Mouse (Mus musculus): ENCODE results near the gene Efl1. TPM values are rescaled to one million over a fixed set of nuclear protein-coding genes. Genes with fewer than 3 reads are reported as not detected.

The Efl1 gene
- polyA plus RNA-seq, 1 experiment from 2014 or later: 22.7 TPM

- no peak for ATAC-seq (ENCODE audit: insufficient number of reproducible peaks, low FRiP score, low TSS enrichment, low read depth)
- Histone ChIP-seq H3K4me1 (peaks cover 9% of the 10 kb centered on the region), H3K4me3 (no peak overlapping the region), H3K4me2 (no peak overlapping the region), H3K9ac (no peak overlapping the region), H3K27me3 (no peaks in the 10 kb centered on the region), H3K36me3 (no peaks in the 10 kb centered on the region), H3K27ac (peak overlapping the region; percentile 59; the same call in 1 of the 2 replicates), H3K9me3 (no peaks in the 10 kb centered on the region)
- WGBS: 46% methylated on average over 11 of the region's 11 CpGs
These were observed 94.8 kb downstream of the Efl1 start for GRCm38 (mm10) chr7:82743116-82743765.

- 84% methylated on average over 18 of the region's 18 CpGs for WGBS
- H3K4me2 ChIP-seq: no peak overlapping the region
- ATAC-seq (ENCODE audit: insufficient number of reproducible peaks, low FRiP score, low TSS enrichment, low read depth): no peak
- H3K4me1 ChIP-seq: peaks cover 11% of the 10 kb centered on the region
- H3K9ac ChIP-seq: no peak overlapping the region
- H3K36me3 ChIP-seq: no peaks in the 10 kb centered on the region
- no peak overlapping the region for H3K4me3 ChIP-seq
- H3K9me3 ChIP-seq: no peaks in the 10 kb centered on the region
- no peaks in the 10 kb centered on the region for H3K27me3 ChIP-seq
- H3K27ac ChIP-seq: no peak overlapping the region
These were observed 95.8 kb downstream of the Efl1 start for GRCm38 (mm10) chr7:82744167-82744715.

DNA sequence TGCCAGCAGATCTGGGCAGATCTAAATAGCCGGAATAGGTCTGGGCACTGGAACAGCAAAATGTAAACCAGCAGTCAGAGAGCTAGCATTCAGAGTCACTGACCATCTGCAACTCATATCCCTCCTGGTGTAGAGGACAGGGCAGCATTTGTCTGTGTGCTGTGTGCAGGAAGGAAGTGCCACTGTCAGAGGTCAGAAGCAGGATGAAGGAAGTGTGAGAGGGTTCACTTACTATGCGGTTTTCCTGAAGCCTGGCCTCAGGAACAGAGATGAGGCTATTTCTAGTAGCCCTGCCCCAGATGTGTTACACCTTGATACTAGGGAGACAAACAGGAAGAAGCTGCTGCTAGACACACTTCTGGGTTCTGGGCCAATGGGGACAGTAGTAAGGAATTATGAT is 100.4 kb downstream of the Efl1 start:
- H3K9ac ChIP-seq: no peak overlapping the region
- no peak overlapping the region for H3K4me3 ChIP-seq
- ATAC-seq (ENCODE audit: insufficient number of reproducible peaks, low FRiP score, low TSS enrichment, low read depth): no peak
- H3K9me3 ChIP-seq: no peaks in the 10 kb centered on the region
- WGBS: 47% methylated on average over 2 of the region's 2 CpGs
- peaks cover 24% of the 10 kb centered on the region for H3K4me1 ChIP-seq
- no peak overlapping the region for H3K4me2 ChIP-seq
- H3K36me3 ChIP-seq: no peaks in the 10 kb centered on the region; the same call in 1 of the 2 replicates
- H3K27me3 ChIP-seq: no peaks in the 10 kb centered on the region
- no peak overlapping the region for H3K27ac ChIP-seq

DNA sequence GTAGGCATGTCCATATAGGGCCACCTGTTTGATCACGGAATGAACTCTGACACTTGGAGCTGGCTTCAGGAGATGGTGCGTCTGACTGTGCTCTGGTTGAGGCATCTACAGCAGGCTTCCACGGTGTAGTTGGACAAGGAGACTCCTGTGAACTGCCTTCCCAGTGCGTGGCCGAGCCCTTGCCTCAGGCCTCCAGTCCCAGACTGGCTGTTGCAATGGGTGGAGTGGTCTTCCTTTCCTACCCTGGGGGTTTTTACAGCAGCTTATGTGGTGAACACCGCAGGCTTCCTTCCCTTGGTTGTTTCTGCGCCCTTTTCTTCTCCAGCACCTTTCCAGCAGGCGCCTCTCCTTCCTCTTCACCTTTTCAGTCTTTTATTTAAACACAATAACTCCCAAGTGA is 100.8 kb downstream of the Efl1 start:
- WGBS: 78% methylated on average over 8 of the region's 8 CpGs
- H3K4me3 ChIP-seq: no peak overlapping the region
- no peaks in the 10 kb centered on the region for H3K27me3 ChIP-seq
- no peak overlapping the region for H3K4me2 ChIP-seq
- no peaks in the 10 kb centered on the region for H3K9me3 ChIP-seq
- no peak for ATAC-seq (ENCODE audit: insufficient number of reproducible peaks, low FRiP score, low TSS enrichment, low read depth)
- no peak overlapping the region for H3K27ac ChIP-seq
- peaks cover 21% of the 10 kb centered on the region for H3K4me1 ChIP-seq
- no peaks in the 10 kb centered on the region; the same call in 1 of the 2 replicates for H3K36me3 ChIP-seq
- H3K9ac ChIP-seq: no peak overlapping the region

DNA sequence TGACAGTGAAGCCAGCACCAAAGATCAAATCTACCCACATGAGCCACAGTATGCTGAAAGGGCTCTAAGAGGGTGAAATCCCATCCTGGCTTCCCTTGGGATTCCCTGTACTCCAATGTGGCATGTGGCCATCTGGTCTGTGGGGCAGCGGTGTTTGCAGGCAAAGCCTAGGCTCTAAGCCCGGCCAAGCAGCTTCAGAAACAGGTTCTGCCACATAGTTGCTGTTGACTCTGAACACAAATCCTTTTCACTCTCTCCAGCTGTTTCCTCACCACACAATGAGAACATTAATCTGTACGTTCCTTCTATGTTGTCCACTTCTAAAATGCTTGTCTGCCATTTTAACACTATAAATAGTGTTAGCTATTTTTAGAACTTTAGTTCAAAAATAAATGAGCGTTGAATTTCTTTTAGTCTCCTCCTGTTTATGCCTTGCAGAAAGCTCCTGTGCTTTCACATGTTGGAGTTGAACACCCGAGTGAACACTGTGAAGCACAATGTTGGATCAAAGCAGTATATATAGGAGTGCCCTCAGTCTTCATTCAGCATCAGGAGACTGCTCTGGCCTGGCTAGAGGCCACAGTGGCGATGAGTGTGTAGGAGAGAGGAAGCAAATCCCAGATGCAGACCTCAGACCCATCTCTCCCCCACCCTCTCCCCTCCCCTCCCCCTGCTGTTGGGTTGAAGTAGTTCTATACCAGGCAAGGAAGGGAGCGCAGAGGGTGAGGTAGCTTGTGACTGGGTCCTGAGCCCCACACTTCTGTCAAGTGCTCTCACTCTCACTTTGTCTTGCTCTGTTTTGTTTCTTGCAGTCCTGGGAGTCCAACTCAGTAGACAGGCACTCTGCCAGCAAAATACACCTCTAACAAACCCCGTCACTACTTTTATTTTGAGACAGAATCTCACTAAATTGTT is 104.0 kb downstream of the Efl1 start:
- no peak overlapping the region for H3K4me3 ChIP-seq
- no peaks in the 10 kb centered on the region for H3K9me3 ChIP-seq
- H3K4me2 ChIP-seq: no peak overlapping the region
- H3K27ac ChIP-seq: peak overlapping the region; percentile 76
- WGBS: 48% methylated on average over 8 of the region's 8 CpGs
- H3K4me1 ChIP-seq: peaks cover 18% of the 10 kb centered on the region
- peaks cover 7% of the 10 kb centered on the region; the same call in 1 of the 2 replicates for H3K36me3 ChIP-seq
- H3K9ac ChIP-seq: no peak overlapping the region
- no peak for ATAC-seq (ENCODE audit: insufficient number of reproducible peaks, low FRiP score, low TSS enrichment, low read depth)
- H3K27me3 ChIP-seq: no peaks in the 10 kb centered on the region

GRCm38 (mm10) chr7:82755602-82756155 is 107.3 kb downstream of the Efl1 start:
- H3K4me1 ChIP-seq: peaks cover 16% of the 10 kb centered on the region
- no peak overlapping the region for H3K4me2 ChIP-seq
- no peak overlapping the region for H3K4me3 ChIP-seq
- no peak overlapping the region for H3K9ac ChIP-seq
- peaks cover 7% of the 10 kb centered on the region; the same call in 1 of the 2 replicates for H3K36me3 ChIP-seq
- no peaks in the 10 kb centered on the region for H3K27me3 ChIP-seq
- H3K9me3 ChIP-seq: no peaks in the 10 kb centered on the region
- no peak for ATAC-seq (ENCODE audit: insufficient number of reproducible peaks, low FRiP score, low TSS enrichment, low read depth)
- WGBS: 80% methylated on average over 8 of the region's 8 CpGs
- no peak overlapping the region for H3K27ac ChIP-seq

DNA sequence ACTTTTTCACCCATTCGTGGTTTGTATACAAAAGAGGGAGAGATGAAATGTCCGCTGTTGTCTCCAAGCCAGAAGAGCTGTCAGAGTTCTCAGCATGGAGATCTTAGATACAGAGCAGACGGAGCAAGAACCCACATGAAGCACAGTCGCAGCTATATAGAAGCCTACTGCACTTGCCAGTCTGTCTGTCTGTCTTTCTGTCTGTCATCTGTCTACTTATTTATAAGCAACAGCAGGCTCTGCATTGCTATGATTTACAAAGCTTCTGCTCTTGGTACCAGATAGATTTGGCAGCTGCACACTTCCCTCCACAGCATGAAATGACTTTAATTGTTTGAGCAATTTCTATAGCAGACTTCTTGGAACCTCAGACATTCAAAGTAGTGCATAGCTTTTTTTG is 110.1 kb downstream of the Efl1 start:
- Histone ChIP-seq H3K4me2 (no peak overlapping the region), H3K27me3 (no peaks in the 10 kb centered on the region), H3K36me3 (peaks cover 23% of the 10 kb centered on the region; the same call in 1 of the 2 replicates), H3K4me1 (no peaks in the 10 kb centered on the region), H3K9me3 (no peaks in the 10 kb centered on the region), H3K4me3 (no peak overlapping the region), H3K9ac (no peak overlapping the region), H3K27ac (no peak overlapping the region)
- 89% methylated on average over 4 of the region's 4 CpGs for WGBS
- ATAC-seq (ENCODE audit: insufficient number of reproducible peaks, low FRiP score, low TSS enrichment, low read depth): no peak

GRCm38 (mm10) chr7:82759091-82759490 is 110.7 kb downstream of the Efl1 start:
- Histone ChIP-seq H3K27ac (no peak overlapping the region), H3K4me2 (no peak overlapping the region), H3K4me3 (no peak overlapping the region), H3K36me3 (peaks cover 23% of the 10 kb centered on the region; the same call in 1 of the 2 replicates), H3K27me3 (no peaks in the 10 kb centered on the region), H3K4me1 (no peaks in the 10 kb centered on the region), H3K9ac (no peak overlapping the region), H3K9me3 (no peaks in the 10 kb centered on the region)
- ATAC-seq (ENCODE audit: insufficient number of reproducible peaks, low FRiP score, low TSS enrichment, low read depth): no peak
- 83% methylated on average over 4 of the region's 4 CpGs for WGBS

GRCm38 (mm10) chr7:82764951-82765350 is 116.5 kb downstream of the Efl1 start:
- 92% methylated on average over 1 of the region's 1 CpGs for WGBS
- ATAC-seq (ENCODE audit: insufficient number of reproducible peaks, low FRiP score, low TSS enrichment, low read depth): no peak

GRCm38 (mm10) chr7:82766623-82767022 is 118.2 kb downstream of the Efl1 start:
- H3K27ac ChIP-seq: no peak overlapping the region

More at GRCm38 (mm10) chr7:82764951-82765350, 116.5 kb downstream of the Efl1 start:
- Histone ChIP-seq H3K4me3 (no peak overlapping the region), H3K27me3 (no peaks in the 10 kb centered on the region), H3K4me1 (peaks cover 4% of the 10 kb centered on the region), H3K36me3 (peaks cover 16% of the 10 kb centered on the region; the same call in 1 of the 2 replicates), H3K9me3 (no peaks in the 10 kb centered on the region), H3K4me2 (no peak overlapping the region), H3K27ac (no peak overlapping the region), H3K9ac (no peak overlapping the region)

DNA sequence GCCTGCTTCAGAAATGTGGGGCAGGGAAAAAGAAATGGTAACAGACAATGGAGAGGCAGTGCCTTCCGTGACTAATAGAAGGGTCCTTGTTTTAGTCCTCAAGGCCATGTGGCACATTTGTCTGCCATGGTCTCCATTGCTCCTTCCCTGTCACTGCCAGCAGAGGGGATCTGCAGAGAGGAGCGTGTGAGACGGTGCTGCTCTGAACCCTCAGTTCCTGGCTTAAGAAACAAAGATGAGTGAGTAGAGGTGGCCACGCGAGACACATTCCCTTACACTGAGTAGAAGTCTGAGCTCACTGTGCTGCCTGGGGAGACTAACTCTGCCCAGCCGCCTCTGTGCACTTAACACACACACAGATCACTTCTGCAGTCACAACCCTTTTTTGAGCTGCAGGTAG is 121.8 kb downstream of the Efl1 start:
- 54% methylated on average over 6 of the region's 6 CpGs for WGBS
- no peak overlapping the region for H3K4me2 ChIP-seq
- no peak overlapping the region for H3K27ac ChIP-seq
- H3K27me3 ChIP-seq: no peaks in the 10 kb centered on the region
- H3K4me3 ChIP-seq: no peak overlapping the region
- H3K9me3 ChIP-seq: no peaks in the 10 kb centered on the region
- peaks cover 15% of the 10 kb centered on the region for H3K4me1 ChIP-seq
- ATAC-seq (ENCODE audit: insufficient number of reproducible peaks, low FRiP score, low TSS enrichment, low read depth): no peak
- no peak overlapping the region for H3K9ac ChIP-seq
- no peaks in the 10 kb centered on the region for H3K36me3 ChIP-seq

More at GRCm38 (mm10) chr7:82766623-82767022, 118.2 kb downstream of the Efl1 start:
- Histone ChIP-seq H3K9me3 (no peaks in the 10 kb centered on the region), H3K27me3 (no peaks in the 10 kb centered on the region), H3K4me2 (no peak overlapping the region), H3K4me1 (peaks cover 5% of the 10 kb centered on the region), H3K9ac (no peak overlapping the region), H3K36me3 (peaks cover 16% of the 10 kb centered on the region; the same call in 1 of the 2 replicates), H3K4me3 (no peak overlapping the region)
- WGBS: 81% methylated on average over 6 of the region's 6 CpGs
- ATAC-seq (ENCODE audit: insufficient number of reproducible peaks, low FRiP score, low TSS enrichment, low read depth): no peak

All from limb, embryonic 15.5 days (tissue).